Comparison of ENCODE assay signal across 19 mouse cellular contexts in the genomic region with DNA sequence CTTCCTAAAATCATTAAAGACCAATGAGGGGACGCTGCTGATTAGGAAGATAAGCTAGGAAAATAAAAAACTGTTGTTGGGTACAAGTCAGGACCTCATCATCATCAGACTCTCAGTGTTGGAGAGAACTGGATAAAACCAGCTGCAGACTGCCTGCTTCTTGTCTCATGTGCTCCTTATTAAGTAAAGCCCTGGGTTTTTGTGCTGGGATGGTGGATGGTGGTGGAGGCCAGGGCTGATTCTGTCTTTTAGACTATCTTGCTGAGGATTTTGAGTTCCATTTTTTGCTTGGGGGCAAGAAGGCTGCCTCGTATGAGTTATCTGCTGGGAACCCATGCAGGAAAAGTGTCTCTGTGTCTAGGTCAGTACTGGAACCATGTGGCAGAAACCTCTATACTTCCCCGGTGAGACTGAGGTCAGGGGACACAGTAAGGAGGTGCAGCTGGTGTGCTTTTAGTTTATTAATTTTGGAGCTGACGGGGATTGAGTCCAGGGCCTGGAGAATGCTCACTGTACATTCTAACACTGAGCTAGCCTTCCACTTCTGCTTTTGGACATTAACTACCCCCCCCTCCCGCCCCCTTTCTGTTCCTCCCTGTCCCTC.
DNase-seq lines count a peak whose midpoint lies in the region; ATAC-seq lines count a peak whose summit lies in the region.
"Had no signal": no experiment of that assay in that cellular context is flagged by ENCODE, and none has a peak within 500 bp of the region (broad histone marks: within the 10 kb centered on the region; RNA-seq: fewer than 3 reads in every experiment).

No protein-coding gene starts in this region.

- H3K4me1 ChIP-seq in heart, embryonic 10.5 days, result peaks cover 12% of the 10 kb centered on the region
- H3K4me1 ChIP-seq in midbrain, embryonic 11.5 days (ENCODE audit: control insufficient read depth, insufficient read depth, low read length), result no peaks in the 10 kb centered on the region
- no peaks in the 10 kb centered on the region for H3K4me1 ChIP-seq in midbrain, embryonic 14.5 days (ENCODE audit: control insufficient read depth, insufficient read depth, low read length)
- peaks cover 38% of the 10 kb centered on the region for H3K4me1 ChIP-seq in limb, embryonic 12.5 days (replicated peaks)
- H3K4me1 ChIP-seq in forebrain, embryonic 13.5 days, result no peaks in the 10 kb centered on the region
- no peaks in the 10 kb centered on the region for H3K4me1 ChIP-seq in forebrain, embryonic 16.5 days (replicated peaks; ENCODE audit: control insufficient read depth, insufficient read depth, low read length)
- H3K4me1 ChIP-seq: liver, embryonic 12.5 days; midbrain, embryonic 13.5 days had no signal

- H3K27me3 ChIP-seq in heart, embryonic 10.5 days (ENCODE audit: insufficient read depth, poor library complexity, severe bottlenecking), result 0 out of 2 replicates have a peak, but pooled peaks cover 1% of the 10 kb centered on the region
- no peaks in the 10 kb centered on the region for H3K27me3 ChIP-seq in midbrain, embryonic 11.5 days (ENCODE audit: control insufficient read depth, insufficient read depth, low read length)
- H3K27me3 ChIP-seq in midbrain, embryonic 14.5 days (ENCODE audit: control insufficient read depth, insufficient read depth, low read length), result no peaks in the 10 kb centered on the region
- no peaks in the 10 kb centered on the region for H3K27me3 ChIP-seq in limb, embryonic 12.5 days
- no peaks in the 10 kb centered on the region for H3K27me3 ChIP-seq in forebrain, embryonic 13.5 days
- no peaks in the 10 kb centered on the region for H3K27me3 ChIP-seq in forebrain, embryonic 16.5 days (replicated peaks; ENCODE audit: control insufficient read depth, insufficient read depth, low read length)
- H3K27me3 ChIP-seq: heart, embryonic 12.5 days; liver, embryonic 12.5 days; midbrain, embryonic 13.5 days had no signal

- intact Hi-C loops in heart, postnatal 36 days (cut with DNase I), result no loop called here

- H3K9me3 ChIP-seq in heart, embryonic 10.5 days, result no peaks in the 10 kb centered on the region
- no peaks in the 10 kb centered on the region for H3K9me3 ChIP-seq in midbrain, embryonic 11.5 days (ENCODE audit: control insufficient read depth, low read length)
- H3K9me3 ChIP-seq in midbrain, embryonic 14.5 days (ENCODE audit: control insufficient read depth, low read length), result no peaks in the 10 kb centered on the region
- H3K9me3 ChIP-seq in limb, embryonic 12.5 days, result no peaks in the 10 kb centered on the region
- no peaks in the 10 kb centered on the region for H3K9me3 ChIP-seq in forebrain, embryonic 13.5 days (replicated peaks)
- no peaks in the 10 kb centered on the region for H3K9me3 ChIP-seq in forebrain, embryonic 16.5 days (ENCODE audit: control insufficient read depth, low read length)
- H3K9me3 ChIP-seq: heart, embryonic 12.5 days; liver, embryonic 12.5 days; midbrain, embryonic 13.5 days had no signal

- H3K4me3 ChIP-seq in heart, embryonic 10.5 days, result no peak overlapping the region
- H3K4me3 ChIP-seq in midbrain, embryonic 11.5 days (ENCODE audit: low read depth, low read length), result no peak overlapping the region
- no peak overlapping the region for H3K4me3 ChIP-seq in midbrain, embryonic 14.5 days (replicated peaks; ENCODE audit: low read depth, low read length)
- H3K4me3 ChIP-seq in limb, embryonic 12.5 days (replicated peaks), result no peak overlapping the region
- H3K4me3 ChIP-seq in forebrain, embryonic 13.5 days, result no peak overlapping the region
- no peak overlapping the region for H3K4me3 ChIP-seq in forebrain, embryonic 16.5 days (replicated peaks; ENCODE audit: low read length)
- H3K4me3 ChIP-seq: gastrocnemius, adult 2 months; heart, embryonic 12.5 days; liver, embryonic 12.5 days; midbrain, embryonic 13.5 days had no signal

- H3K9ac ChIP-seq in midbrain, embryonic 11.5 days (ENCODE audit: low read length), result no peak overlapping the region
- no peak overlapping the region for H3K9ac ChIP-seq in midbrain, embryonic 14.5 days (replicated peaks; ENCODE audit: low read length)
- H3K9ac ChIP-seq in limb, embryonic 12.5 days (replicated peaks), result no peak overlapping the region
- H3K9ac ChIP-seq in forebrain, embryonic 13.5 days, result no peak overlapping the region
- no peak overlapping the region for H3K9ac ChIP-seq in forebrain, embryonic 16.5 days (replicated peaks; ENCODE audit: low read depth, low read length)
- H3K9ac ChIP-seq: heart, embryonic 12.5 days; hindbrain, embryonic 14.5 days; liver, embryonic 12.5 days; midbrain, embryonic 13.5 days had no signal

- peak overlapping the region; percentile 22; the same call in 1 of the 2 replicates for H3K27ac ChIP-seq in heart, embryonic 10.5 days
- H3K27ac ChIP-seq in midbrain, embryonic 11.5 days (ENCODE audit: low read depth, low read length), result no peak overlapping the region
- H3K27ac ChIP-seq in midbrain, embryonic 14.5 days (replicated peaks; ENCODE audit: low read depth, low read length), result no peak overlapping the region
- peak overlapping the region; percentile 81 for H3K27ac ChIP-seq in limb, embryonic 12.5 days
- no peak overlapping the region for H3K27ac ChIP-seq in forebrain, embryonic 13.5 days
- no peak overlapping the region for H3K27ac ChIP-seq in forebrain, embryonic 16.5 days (ENCODE audit: low read length)
- H3K27ac ChIP-seq: gastrocnemius, adult 2 months; hindbrain, embryonic 14.5 days; liver, embryonic 12.5 days; midbrain, embryonic 13.5 days had no signal

- no peaks in the 10 kb centered on the region for H3K36me3 ChIP-seq in heart, embryonic 10.5 days
- H3K36me3 ChIP-seq in midbrain, embryonic 11.5 days (ENCODE audit: control insufficient read depth, insufficient read depth, low read length), result no peaks in the 10 kb centered on the region
- no peaks in the 10 kb centered on the region for H3K36me3 ChIP-seq in midbrain, embryonic 14.5 days (ENCODE audit: control insufficient read depth, insufficient read depth, low read length)
- H3K36me3 ChIP-seq in limb, embryonic 12.5 days, result no peaks in the 10 kb centered on the region
- no peaks in the 10 kb centered on the region for H3K36me3 ChIP-seq in forebrain, embryonic 13.5 days (ENCODE audit: poor library complexity, severe bottlenecking)
- H3K36me3 ChIP-seq in forebrain, embryonic 16.5 days (ENCODE audit: control insufficient read depth, insufficient read depth), result no peaks in the 10 kb centered on the region
- H3K36me3 ChIP-seq: heart, embryonic 12.5 days; liver, embryonic 12.5 days; midbrain, embryonic 13.5 days had no signal

- no peak for ATAC-seq in midbrain, embryonic 11.5 days (ENCODE audit: low FRiP score)
- ATAC-seq in midbrain, embryonic 14.5 days (ENCODE audit: low FRiP score, low TSS enrichment), result no peak
- ATAC-seq in limb, embryonic 12.5 days (ENCODE audit: insufficient number of reproducible peaks, insufficient read depth, low FRiP score, low TSS enrichment, low read depth), result peak; percentile 64
- no peak for ATAC-seq in forebrain, embryonic 13.5 days
- ATAC-seq in forebrain, embryonic 16.5 days, result no peak
- ATAC-seq: inflammation-experienced regulatory T-cells, adult 6 months; liver, embryonic 12.5 days; midbrain, embryonic 13.5 days had no signal

- DNase-seq in heart, embryonic 10.5 days (ENCODE audit: low spot score), result no peak
- no peak for DNase-seq in heart, postnatal 36 days
- DNase-seq in midbrain, embryonic 11.5 days (ENCODE audit: low spot score, missing footprints), result peak; percentile 53
- no peak for DNase-seq in midbrain, embryonic 14.5 days
- DNase-seq: adrenal gland, postnatal 36 days; cerebellum, adult 9-11 months; gastrocnemius, adult 2 months; heart, postnatal 10 days; kidney, adult 8-10 months; kidney, postnatal 36 days; lung, adult 18-20 months had no signal

- H3K4me2 ChIP-seq in midbrain, embryonic 11.5 days, result no peak overlapping the region
- H3K4me2 ChIP-seq in midbrain, embryonic 14.5 days (ENCODE audit: low read length), result no peak overlapping the region
- no peak overlapping the region for H3K4me2 ChIP-seq in limb, embryonic 12.5 days
- H3K4me2 ChIP-seq in forebrain, embryonic 13.5 days, result no peak overlapping the region
- no peak overlapping the region for H3K4me2 ChIP-seq in forebrain, embryonic 16.5 days (ENCODE audit: low read length)
- H3K4me2 ChIP-seq: hindbrain, embryonic 14.5 days; liver, embryonic 12.5 days; midbrain, embryonic 13.5 days had no signal

- 65% methylated on average over 5 of the region's 5 CpGs for WGBS in heart, embryonic 10.5 days
- WGBS in midbrain, embryonic 11.5 days, result 75% methylated on average over 5 of the region's 5 CpGs
- 81% methylated on average over 5 of the region's 5 CpGs for WGBS in midbrain, embryonic 14.5 days
- 28% methylated on average over 5 of the region's 5 CpGs for WGBS in limb, embryonic 12.5 days
- WGBS in forebrain, embryonic 13.5 days, result 76% methylated on average over 5 of the region's 5 CpGs
- WGBS in forebrain, embryonic 16.5 days, result 77% methylated on average over 5 of the region's 5 CpGs

Comparison
In these comparisons a context has a peak if more than half of its experiments do, and no peak if none do; other contexts are left out.
1. H3K27ac ChIP-seq: peak in heart, embryonic 10.5 days (single experiment) and limb, embryonic 12.5 days (single experiment); none in midbrain, embryonic 11.5 days (single experiment), midbrain, embryonic 14.5 days (single experiment), forebrain, embryonic 13.5 days (single experiment) and forebrain, embryonic 16.5 days (single experiment).